Mouse (Mus musculus) liver, adult 2 months (tissue): Measurements from ENCODE around the gene Prkce. TPM values are rescaled to one million over a fixed set of nuclear protein-coding genes. Genes with fewer than 3 reads are reported as not detected.

Source experiments
- DNase-seq: peaks from one replicate; pipeline ENCODE4 v3.0.0-alpha.2; 2011; ENCODE audit warnings: low read depth, low spot score; ENCODE audit errors: extremely low read depth
- H3K27ac ChIP-seq: fragments of 200-500 bp; replicated peaks from 2 replicates; pipeline ENCODE4 v1.5.1; 2012; ENCODE audit warnings: low read depth, mild to moderate bottlenecking, control low read depth, inconsistent platforms, low read length; ENCODE audit not compliant: insufficient read depth
- H3K27me3 ChIP-seq: fragments of 200-500 bp; 2 replicates; pipeline ENCODE4 v1.6.1; 2012; ENCODE audit warnings: mild to moderate bottlenecking, moderate library complexity, low read length, inconsistent platforms; ENCODE audit not compliant: control insufficient read depth, insufficient read depth
- H3K36me3 ChIP-seq: fragments of 200-500 bp; 2 replicates; pipeline ENCODE4 v1.6.1; 2012; ENCODE audit warnings: low read length, inconsistent platforms; ENCODE audit not compliant: control insufficient read depth, insufficient read depth
- H3K4me1 ChIP-seq: fragments of 200-500 bp; 2 replicates; pipeline ENCODE4 v1.6.1; 2011; ENCODE audit warnings: low read length; ENCODE audit not compliant: control insufficient read depth, insufficient read depth
- H3K4me3 ChIP-seq: fragments of 200-500 bp; 2 replicates; pipeline ENCODE4 v1.5.1; 2011; ENCODE audit warnings: low read depth, mild to moderate bottlenecking, control low read depth, low read length, moderate library complexity; ENCODE audit not compliant: insufficient read depth
- H3K79me2 ChIP-seq: fragments of 200-500 bp; 2 replicates; pipeline ENCODE4 v1.6.1; 2012; ENCODE audit warnings: inconsistent platforms, mild to moderate bottlenecking, low read length, moderate library complexity; ENCODE audit not compliant: control insufficient read depth, insufficient read depth
- H3K9ac ChIP-seq: fragments of 200-500 bp; 2 replicates; pipeline ENCODE4 v1.6.1; 2012; ENCODE audit warnings: low read depth, mild to moderate bottlenecking, control low read depth, inconsistent platforms, low read length
- CTCF ChIP-seq: fragments of 200-500 bp; IDR thresholded peaks from 2 replicates; pipeline ENCODE4 v1.5.1; 2011; ENCODE audit warnings: low read depth, low read length, control low read depth
- POLR2A ChIP-seq: fragments of 200-500 bp; IDR thresholded peaks from 2 replicates; pipeline ENCODE4 v1.6.1; 2011; ENCODE audit warnings: low read length, control low read depth; ENCODE audit not compliant: insufficient read depth; ENCODE audit errors: extremely low read depth
- WGBS: fragments of 180-500 bp; shearing (Covaris S2); methylation state at CpG from one replicate; pipeline ENCODE4 v1.1.7; 2018; 5-methylcytosine and 5-hydroxymethylcytosine counted together
- polyA plus RNA-seq: library from polyadenylated mRNA; depleted of rRNA; stranded (reverse); fragments of >200 nt; gene quantifications from 2 replicates; pipeline ENCODE4 v1.2.3, GENCODE M21; 2012
- total RNA-seq: library from RNA; depleted of rRNA; stranded (reverse); fragments of >200 nt; gene quantifications from 2 replicates; pipeline ENCODE4 v1.2.3, GENCODE M21; 2014

The Prkce gene
- total and polyA plus RNA-seq, 2 experiments: 2.0 to 6.4 TPM

DNA sequence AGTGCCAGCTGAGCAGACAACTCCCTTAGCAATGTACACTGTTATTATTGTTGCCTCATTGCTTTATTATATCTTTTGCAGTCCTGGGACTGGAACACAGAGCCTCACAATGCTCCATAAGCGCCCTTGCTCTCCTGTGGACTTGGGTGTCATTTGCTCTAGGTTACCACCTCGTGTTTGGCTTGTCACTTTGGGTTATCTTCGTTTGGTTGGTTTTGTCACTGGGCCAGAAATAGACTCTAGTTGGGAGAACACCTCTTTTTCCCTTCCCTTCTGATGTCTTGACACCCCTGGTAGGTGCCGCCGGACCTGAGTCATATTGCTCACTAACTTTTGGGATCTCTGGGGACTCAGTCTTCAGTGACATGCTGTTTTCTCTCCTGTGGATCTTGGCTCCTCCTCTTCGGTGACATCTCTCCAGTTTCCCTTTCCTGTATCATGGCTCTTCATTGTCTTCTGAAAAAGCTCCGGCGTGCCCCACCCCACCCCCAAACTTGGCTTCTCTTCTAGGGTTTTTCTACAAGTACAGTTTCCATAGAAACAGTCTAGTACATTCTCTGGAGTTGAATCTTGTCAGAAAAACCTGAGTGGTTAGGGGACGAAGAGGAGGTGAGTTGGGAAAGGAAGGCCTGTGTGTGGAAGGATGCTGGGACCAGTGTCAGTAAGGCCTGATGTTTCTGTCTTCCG lies 68.6 kb downstream of the Prkce start:
- Histone ChIP-seq H3K79me2 (peaks cover 7% of the 10 kb centered on the region), H3K36me3 (no peaks in the 10 kb centered on the region), H3K27ac (peak overlapping the region; percentile 65), H3K9ac (no peak overlapping the region), H3K4me3 (no peak overlapping the region), H3K4me1 (peaks cover 16% of the 10 kb centered on the region), H3K27me3 (no peaks in the 10 kb centered on the region)
- 46% methylated on average over 10 of the region's 10 CpGs for WGBS
- TF ChIP-seq CTCF (no peak), POLR2A (no peak)
- peak; percentile 79 for DNase-seq

DNA sequence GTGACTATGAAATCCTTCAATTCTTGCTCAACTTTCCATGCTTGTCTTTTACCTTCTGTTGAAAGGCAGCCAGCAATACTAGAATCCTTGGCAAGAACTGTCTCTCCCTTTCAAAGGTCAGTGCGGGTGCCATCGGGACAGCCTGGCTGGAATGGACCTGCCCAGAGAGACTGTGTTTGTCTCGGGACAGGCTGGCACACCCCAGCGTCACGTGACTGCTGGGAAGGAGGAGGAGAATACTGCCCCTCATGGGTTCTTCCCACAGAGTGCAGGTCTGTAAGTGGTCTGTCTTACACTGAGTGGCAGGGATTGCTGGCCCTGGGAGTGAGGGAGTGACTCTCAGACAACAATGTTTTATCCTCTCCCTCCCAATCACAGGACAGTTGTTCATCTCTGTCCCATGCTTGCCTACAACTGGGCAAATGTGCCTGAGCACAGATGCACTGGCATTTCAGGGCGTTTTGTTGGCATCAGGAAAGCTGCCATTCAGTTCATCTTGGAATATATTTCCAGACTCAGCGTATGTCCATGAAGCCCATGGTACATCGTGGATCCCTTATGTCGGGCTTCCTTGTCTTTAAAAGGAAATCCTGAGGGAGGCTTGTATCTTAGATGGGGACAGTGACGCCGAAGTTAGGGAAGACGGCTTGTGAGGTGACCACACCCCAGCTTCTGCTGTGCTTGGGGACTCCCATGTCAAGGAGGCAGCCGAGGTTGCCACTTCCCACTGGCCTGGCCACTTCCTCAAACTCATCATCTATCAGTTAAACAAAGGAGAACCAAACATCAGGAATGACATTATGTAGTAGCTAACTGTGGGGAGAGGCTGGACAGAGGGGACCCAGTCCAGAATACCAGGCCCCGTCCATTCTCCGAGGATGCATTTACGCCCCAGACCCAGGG lies 69.5 kb downstream of the Prkce start:
- H3K27ac ChIP-seq: 0 out of 2 replicates have a peak overlapping the region, but pooled peaks have one; percentile 1
- no peak overlapping the region for H3K9ac ChIP-seq
- no peak for TF ChIP-seq CTCF
- no peak for TF ChIP-seq POLR2A
- H3K27me3 ChIP-seq: no peaks in the 10 kb centered on the region
- H3K79me2 ChIP-seq: no peaks in the 10 kb centered on the region; the same call in none of the 2 replicates
- no peaks in the 10 kb centered on the region for H3K36me3 ChIP-seq
- WGBS: 64% methylated on average over 16 of the region's 16 CpGs
- no peak overlapping the region for H3K4me3 ChIP-seq
- peak; percentile 95 for DNase-seq
- H3K4me1 ChIP-seq: peaks cover 16% of the 10 kb centered on the region

DNA sequence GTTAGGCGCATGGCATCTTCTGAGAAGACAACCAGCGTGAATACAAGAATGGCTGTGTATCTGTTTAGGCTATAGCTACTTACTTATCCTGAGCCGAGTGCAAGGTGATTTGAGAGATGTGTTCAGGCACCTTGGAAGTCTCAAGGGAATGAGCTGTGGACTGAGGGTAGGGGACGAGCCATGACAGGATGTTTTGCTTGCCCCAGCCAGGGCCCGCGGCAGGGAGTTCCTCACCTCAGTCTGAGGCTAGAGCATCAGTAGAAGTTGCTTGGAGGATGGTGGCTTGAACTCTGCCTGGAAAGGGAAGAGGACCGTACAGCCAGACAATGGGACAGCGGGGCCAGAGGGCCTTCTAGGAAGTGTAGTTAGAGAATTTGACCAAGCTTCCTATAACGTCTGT lies 74.7 kb downstream of the Prkce start:
- H3K27me3 ChIP-seq: no peaks in the 10 kb centered on the region
- H3K27ac ChIP-seq: no peak overlapping the region
- DNase-seq: no peak
- WGBS: 88% methylated on average over 9 of the region's 9 CpGs
- no peaks in the 10 kb centered on the region for H3K36me3 ChIP-seq
- H3K4me1 ChIP-seq: peaks cover 4% of the 10 kb centered on the region; the same call in 1 of the 2 replicates
- TF ChIP-seq POLR2A: no peak
- TF ChIP-seq CTCF: no peak
- H3K79me2 ChIP-seq: no peaks in the 10 kb centered on the region; the same call in 1 of the 2 replicates
- no peak overlapping the region for H3K9ac ChIP-seq
- H3K4me3 ChIP-seq: no peak overlapping the region

DNA sequence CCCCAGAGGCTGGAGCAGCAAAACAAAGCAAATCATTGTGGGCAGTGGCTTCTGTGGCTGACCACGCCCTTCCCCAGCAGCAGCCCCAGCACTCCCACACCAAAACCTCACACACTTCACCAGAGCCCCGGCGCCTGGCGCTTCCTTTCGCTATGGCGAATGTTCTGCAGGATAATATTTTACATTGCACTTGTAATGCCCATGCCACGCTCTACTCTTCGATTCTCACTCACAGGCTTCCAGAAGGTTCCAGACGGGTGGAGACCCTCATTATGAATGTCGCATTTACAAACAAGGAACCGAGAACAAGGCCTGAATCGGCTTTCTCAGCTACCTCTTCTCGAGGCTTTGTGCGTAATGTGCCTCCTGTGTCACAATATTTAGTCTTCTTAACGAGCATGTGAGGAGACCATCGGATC lies 75.5 kb downstream of the Prkce start:
- DNase-seq: no peak
- 92% methylated on average over 16 of the region's 16 CpGs for WGBS
- Histone ChIP-seq H3K27me3 (no peaks in the 10 kb centered on the region), H3K27ac (no peak overlapping the region), H3K36me3 (no peaks in the 10 kb centered on the region), H3K4me1 (peaks cover 4% of the 10 kb centered on the region; the same call in 1 of the 2 replicates), H3K4me3 (no peak overlapping the region), H3K79me2 (no peaks in the 10 kb centered on the region; the same call in 1 of the 2 replicates), H3K9ac (no peak overlapping the region)
- TF ChIP-seq POLR2A (no peak), CTCF (no peak)

DNA sequence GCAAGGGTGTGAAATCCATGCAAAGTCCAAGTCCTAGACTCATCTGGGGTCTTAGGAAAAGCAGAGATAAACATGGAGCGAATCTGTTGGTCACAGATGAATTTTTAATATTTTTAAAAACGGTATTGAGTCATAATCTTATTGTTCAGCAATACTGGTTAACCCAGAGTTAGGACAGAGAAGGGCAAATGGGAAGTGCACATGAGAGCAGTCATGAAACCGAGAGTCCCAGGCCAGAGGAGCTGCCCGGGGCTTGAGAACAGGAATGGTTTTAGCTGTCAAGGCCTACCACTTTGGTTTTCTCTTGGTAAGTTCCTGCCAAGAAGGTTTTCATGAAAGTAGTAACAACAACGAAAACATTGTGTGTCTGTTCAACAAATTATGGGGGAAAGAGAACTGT lies 76.8 kb downstream of the Prkce start:
- H3K79me2 ChIP-seq: peaks cover under 1% of the 10 kb centered on the region; the same call in 1 of the 2 replicates
- no peak for TF ChIP-seq CTCF
- TF ChIP-seq POLR2A: no peak
- 96% methylated on average over 5 of the region's 5 CpGs for WGBS
- DNase-seq: no peak
- peaks cover 4% of the 10 kb centered on the region; the same call in 1 of the 2 replicates for H3K4me1 ChIP-seq
- no peaks in the 10 kb centered on the region for H3K27me3 ChIP-seq
- no peak overlapping the region for H3K27ac ChIP-seq
- no peak overlapping the region for H3K9ac ChIP-seq
- no peak overlapping the region for H3K4me3 ChIP-seq
- H3K36me3 ChIP-seq: no peaks in the 10 kb centered on the region
